Mouse (Mus musculus) adipocyte (in vitro differentiated cells): Measurements from ENCODE around the gene Ppm1h.

Source experiments
- DNase-seq: peaks from one replicate; pipeline ENCODE4 v3.0.0-alpha.2; 2016; ENCODE audit warnings: low spot score

Ppm1h gene

GRCm38 (mm10) chr10:122746211-122746610 lies 67.6 kb downstream of the Ppm1h start:
- no peak for DNase-seq

- DNase-seq, result no peak
These were observed 68.8 kb downstream of the Ppm1h start for GRCm38 (mm10) chr10:122747151-122747925.

GRCm38 (mm10) chr10:122748361-122748951 lies 69.9 kb downstream of the Ppm1h start:
- DNase-seq, result no peak

GRCm38 (mm10) chr10:122749071-122749470 lies 70.5 kb downstream of the Ppm1h start:
- no peak for DNase-seq

- no peak for DNase-seq
These were observed 71.3 kb downstream of the Ppm1h start for GRCm38 (mm10) chr10:122749876-122750275.

- DNase-seq, result no peak
These were observed 74.7 kb downstream of the Ppm1h start for GRCm38 (mm10) chr10:122752950-122753923.

- DNase-seq, result no peak
These were observed 75.4 kb downstream of the Ppm1h start for GRCm38 (mm10) chr10:122753924-122754307.

GRCm38 (mm10) chr10:122754967-122755366 lies 76.4 kb downstream of the Ppm1h start:
- DNase-seq, result no peak

- DNase-seq, result peak; percentile 14
These were observed 78.4 kb downstream of the Ppm1h start for GRCm38 (mm10) chr10:122756879-122757530.

- DNase-seq, result no peak
These were observed 79.2 kb downstream of the Ppm1h start for GRCm38 (mm10) chr10:122757727-122758126.

GRCm38 (mm10) chr10:122758346-122758745 lies 79.8 kb downstream of the Ppm1h start:
- DNase-seq, result no peak

- DNase-seq, result no peak
These were observed 81.2 kb downstream of the Ppm1h start for GRCm38 (mm10) chr10:122759729-122760128.

- no peak for DNase-seq
These were observed 82.1 kb downstream of the Ppm1h start for GRCm38 (mm10) chr10:122760469-122761307.

GRCm38 (mm10) chr10:122762772-122763511 lies 84.4 kb downstream of the Ppm1h start:
- no peak for DNase-seq

GRCm38 (mm10) chr10:122763596-122763995 lies 85.0 kb downstream of the Ppm1h start:
- DNase-seq, result no peak

GRCm38 (mm10) chr10:122764653-122765052 lies 86.1 kb downstream of the Ppm1h start:
- DNase-seq, result no peak

- no peak for DNase-seq
These were observed 87.0 kb downstream of the Ppm1h start for GRCm38 (mm10) chr10:122765521-122765920.

GRCm38 (mm10) chr10:122765992-122766391 lies 87.4 kb downstream of the Ppm1h start:
- DNase-seq, result no peak

GRCm38 (mm10) chr10:122768204-122768892 lies 89.8 kb downstream of the Ppm1h start:
- no peak for DNase-seq

- no peak for DNase-seq
These were observed 90.4 kb downstream of the Ppm1h start for GRCm38 (mm10) chr10:122768893-122769341.
